Mouse (Mus musculus) heart, embryonic 13.5 days (tissue): Measurements from ENCODE around the gene Vps72. TPM values are rescaled to one million over a fixed set of nuclear protein-coding genes. Genes with fewer than 3 reads are reported as not detected.

Experiments used
- ATAC-seq: fragments of 200-750 bp; cut with Nextera tagmentation; 2 replicates; pipeline ENCODE4 v1.8.0; 2017; ENCODE audit warnings: moderate TSS enrichment; ENCODE audit not compliant: insufficient number of reproducible peaks, low FRiP score, low TSS enrichment; ENCODE audit errors: extremely low read depth
- H3K27ac ChIP-seq: fragments of 300-500 bp; sonication (generic); replicated peaks from 2 replicates; pipeline ENCODE4 v1.5.1; 2015; ENCODE audit warnings: moderate library complexity, mild to moderate bottlenecking, inconsistent platforms
- H3K27me3 ChIP-seq: fragments of 300-500 bp; sonication (generic); replicated peaks from 2 replicates; pipeline ENCODE4 v1.6.1; 2015; ENCODE audit warnings: mild to moderate bottlenecking, inconsistent platforms
- H3K36me3 ChIP-seq: fragments of 300-500 bp; sonication (generic); 2 replicates; pipeline ENCODE4 v1.6.1; 2015; ENCODE audit warnings: mild to moderate bottlenecking, inconsistent platforms
- H3K4me1 ChIP-seq: fragments of 300-500 bp; sonication (generic); 2 replicates; pipeline ENCODE4 v1.6.1; 2015; ENCODE audit warnings: inconsistent platforms
- H3K4me2 ChIP-seq: fragments of 300-500 bp; sonication (generic); 2 replicates; pipeline ENCODE4 v1.6.1; 2015; ENCODE audit warnings: inconsistent platforms, mild to moderate bottlenecking, moderate library complexity
- H3K4me3 ChIP-seq: fragments of 300-500 bp; sonication (generic); 2 replicates; pipeline ENCODE4 v1.5.1; 2015; ENCODE audit warnings: moderate library complexity, mild to moderate bottlenecking, inconsistent platforms
- H3K9ac ChIP-seq: fragments of 300-500 bp; sonication (generic); 2 replicates; pipeline ENCODE4 v1.6.1; 2015; ENCODE audit warnings: inconsistent platforms, mild to moderate bottlenecking, moderate library complexity
- H3K9me3 ChIP-seq: fragments of 300-500 bp; sonication (generic); 2 replicates; pipeline ENCODE4 v1.6.1; 2016; ENCODE audit warnings: inconsistent platforms
- WGBS: fragments of 180-500 bp; shearing (Covaris S2); methylation state at CpG from one replicate; pipeline ENCODE4 v1.1.7; 2015; ENCODE audit warnings: mixed read lengths; 5-methylcytosine and 5-hydroxymethylcytosine counted together
- microRNA-seq: library from miRNA; unstranded; fragments of <30 nt; microRNA quantifications from one replicate; pipeline ENCODE4, GENCODE M21; 2016
- polyA plus RNA-seq: library from polyadenylated mRNA; unstranded; fragments of >200 nt; fragmentation: Nextera tagmentation; extraction: Ambion mirVana; gene quantifications from 2 replicates; pipeline ENCODE4 v1.2.1, GENCODE M21; 2015

The Vps72 gene
- polyA plus RNA-seq, 1 experiment from 2014 or later = 98.9 TPM

GRCm38 (mm10) chr3:95171105-95171504, 60.3 kb downstream of the Vps72 start:
- Histone ChIP-seq H3K27me3 (peaks cover 88% of the 10 kb centered on the region), H3K4me3 (no peak overlapping the region), H3K36me3 (peaks cover 55% of the 10 kb centered on the region), H3K4me2 (no peak overlapping the region), H3K27ac (no peak overlapping the region), H3K9ac (no peak overlapping the region), H3K9me3 (no peaks in the 10 kb centered on the region), H3K4me1 (peaks cover 19% of the 10 kb centered on the region)
- ATAC-seq = no peak
- WGBS = 75% methylated on average over 6 of the region's 6 CpGs

Small RNA genes lying within 50 kb of the gene (microRNA-seq; reads per million reads assigned to microRNA genes)
- gene Mir8099-1 = not detected

Other genes with a start within 250 kb of the Vps72 start
- 242 and 287 TPM in 2 replicates for gene Psmb4, start 224.1 kb upstream of the Vps72 start, polyA plus RNA-seq
- 50.9 and 63.2 TPM in 2 replicates for gene Selenbp1, start 178.0 kb upstream of the Vps72 start, polyA plus RNA-seq
- 5.4 and 6.3 TPM in 2 replicates for gene Rfx5, start 156.9 kb upstream of the Vps72 start, polyA plus RNA-seq
- gene Pi4kb, start 136.3 kb upstream of the Vps72 start, polyA plus RNA-seq = 14.0 and 17.6 TPM in 2 replicates
- 14.3 and 17.4 TPM in 2 replicates for gene Zfp687, start 95.6 kb upstream of the Vps72 start, polyA plus RNA-seq
- 198 and 214 TPM in 2 replicates for gene Psmd4, start 68.4 kb upstream of the Vps72 start, polyA plus RNA-seq
- 16.4 and 17.5 TPM in 2 replicates for gene Pip5k1a, start 4.1 kb upstream of the Vps72 start, polyA plus RNA-seq
- 0.82 and 1.4 TPM in 2 replicates for gene Tmod4, start 13.5 kb downstream of the Vps72 start, polyA plus RNA-seq
- 51.7 and 54.2 TPM in 2 replicates for gene Scnm1, start 23.0 kb downstream of the Vps72 start, polyA plus RNA-seq
- 8.8 and 9.8 TPM in 2 replicates for gene Lysmd1, start 23.1 kb downstream of the Vps72 start, polyA plus RNA-seq
- gene Tnfaip8l2, start 31.3 kb downstream of the Vps72 start, polyA plus RNA-seq = 2.1 and 2.8 TPM in 2 replicates
- gene Sema6c, start 49.4 kb downstream of the Vps72 start, polyA plus RNA-seq = 2.9 and 3.0 TPM in 2 replicates
- gene Gabpb2, start 106.9 kb downstream of the Vps72 start, polyA plus RNA-seq = 5.1 and 5.4 TPM in 2 replicates
- 51.6 and 52.3 TPM in 2 replicates for gene Cdc42se1, start 117.7 kb downstream of the Vps72 start, polyA plus RNA-seq
- gene Mllt11, start 121.1 kb downstream of the Vps72 start, polyA plus RNA-seq = 11.0 and 11.5 TPM in 2 replicates
- 0.24 and 0.37 TPM in 2 replicates for gene Gm128, start 130.6 kb downstream of the Vps72 start, polyA plus RNA-seq
- 0.23 and 0.24 TPM in 2 replicates for gene Bnipl, start 140.2 kb downstream of the Vps72 start, polyA plus RNA-seq
- gene Mindy1, start 170.3 kb downstream of the Vps72 start, polyA plus RNA-seq = 24.3 TPM in 2 replicates
- gene Prune1, start 171.1 kb downstream of the Vps72 start, polyA plus RNA-seq = 24.5 and 26.0 TPM in 2 replicates
- 0.90 and 1.1 TPM in 2 replicates for gene Anxa9, start 196.2 kb downstream of the Vps72 start, polyA plus RNA-seq
- 128 and 140 TPM in 2 replicates for gene Cers2, start 203.8 kb downstream of the Vps72 start, polyA plus RNA-seq
- gene Setdb1, start 246.2 kb downstream of the Vps72 start, polyA plus RNA-seq = 20.1 and 21.2 TPM in 2 replicates